Mouse (Mus musculus): ENCODE measurements around the gene Thsd7a. TPM values are rescaled to one million over a fixed set of nuclear protein-coding genes. Genes with fewer than 3 reads are reported as not detected.

The Thsd7a gene
- polyA plus RNA-seq, 1 experiment = 2.4 TPM

- Histone ChIP-seq H3K4me1 (ENCODE audit: control insufficient read depth, insufficient read depth, low read length) (no peaks in the 10 kb centered on the region), H3K9ac (ENCODE audit: low read depth, poor library complexity, severe bottlenecking) (no peak overlapping the region), H3K9me3 (replicated peaks; ENCODE audit: control insufficient read depth, insufficient read depth, low read length, poor library complexity, severe bottlenecking) (no peaks in the 10 kb centered on the region), H3K27ac (ENCODE audit: insufficient read depth, low read length) (no peak overlapping the region), H3K4me3 (ENCODE audit: low read depth, low read length) (no peak overlapping the region), H3K27me3 (ENCODE audit: control insufficient read depth, insufficient read depth, low read length, poor library complexity, severe bottlenecking) (no peaks in the 10 kb centered on the region), H3K36me3 (ENCODE audit: control insufficient read depth, insufficient read depth, low read length, poor library complexity, severe bottlenecking) (no peaks in the 10 kb centered on the region)
- TF ChIP-seq EP300 (IDR thresholded peaks at IDR 0.05; ENCODE audit: insufficient read depth, low read depth, low read length) (no peak), CTCF (IDR thresholded peaks at IDR 0.05; ENCODE audit: low read depth, low read length) (no peak), POLR2A (IDR thresholded peaks at IDR 0.05; ENCODE audit: insufficient read depth, low read length) (no peak)
Measured at GRCm38 (mm10) chr6:12499866-12500265, 249.3 kb downstream of the Thsd7a start.

DNA sequence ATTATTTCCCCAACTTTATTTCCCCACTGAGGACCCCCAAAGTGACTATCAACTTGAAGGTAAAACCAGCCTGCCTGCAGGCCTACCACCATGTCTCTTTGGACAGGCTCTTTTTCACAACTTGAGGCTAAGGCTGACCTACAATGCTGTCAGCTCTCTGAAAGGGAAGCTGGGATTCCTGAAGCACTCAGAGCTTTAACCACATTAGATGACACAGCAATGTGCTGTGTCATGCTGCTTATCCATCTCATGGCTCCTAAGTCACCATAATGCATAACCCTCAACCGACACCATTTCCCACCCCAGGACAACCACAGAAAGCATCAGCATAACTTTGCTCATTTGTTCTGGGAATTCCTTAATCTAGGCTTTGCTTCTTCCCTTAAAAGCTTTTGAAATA, 255.6 kb downstream of the Thsd7a start:
- Histone ChIP-seq H3K4me3 (ENCODE audit: low read depth, low read length) (no peak overlapping the region), H3K4me1 (ENCODE audit: control insufficient read depth, insufficient read depth, low read length) (no peaks in the 10 kb centered on the region), H3K9ac (ENCODE audit: low read depth, poor library complexity, severe bottlenecking) (no peak overlapping the region), H3K27me3 (ENCODE audit: control insufficient read depth, insufficient read depth, low read length, poor library complexity, severe bottlenecking) (no peaks in the 10 kb centered on the region), H3K36me3 (ENCODE audit: control insufficient read depth, insufficient read depth, low read length, poor library complexity, severe bottlenecking) (no peaks in the 10 kb centered on the region), H3K9me3 (replicated peaks; ENCODE audit: control insufficient read depth, insufficient read depth, low read length, poor library complexity, severe bottlenecking) (no peaks in the 10 kb centered on the region), H3K27ac (ENCODE audit: insufficient read depth, low read length) (no peak overlapping the region)
- TF ChIP-seq POLR2A (IDR thresholded peaks at IDR 0.05; ENCODE audit: insufficient read depth, low read length) (no peak), CTCF (IDR thresholded peaks at IDR 0.05; ENCODE audit: low read depth, low read length) (no peak), EP300 (IDR thresholded peaks at IDR 0.05; ENCODE audit: insufficient read depth, low read depth, low read length) (no peak)

GRCm38 (mm10) chr6:12488882-12489281, 260.3 kb downstream of the Thsd7a start:
- Histone ChIP-seq H3K4me1 (ENCODE audit: control insufficient read depth, insufficient read depth, low read length) (no peaks in the 10 kb centered on the region), H3K36me3 (ENCODE audit: control insufficient read depth, insufficient read depth, low read length, poor library complexity, severe bottlenecking) (no peaks in the 10 kb centered on the region), H3K27ac (ENCODE audit: insufficient read depth, low read length) (no peak overlapping the region), H3K9ac (ENCODE audit: low read depth, poor library complexity, severe bottlenecking) (no peak overlapping the region), H3K9me3 (replicated peaks; ENCODE audit: control insufficient read depth, insufficient read depth, low read length, poor library complexity, severe bottlenecking) (no peaks in the 10 kb centered on the region), H3K27me3 (ENCODE audit: control insufficient read depth, insufficient read depth, low read length, poor library complexity, severe bottlenecking) (no peaks in the 10 kb centered on the region), H3K4me3 (ENCODE audit: low read depth, low read length) (no peak overlapping the region)
- no peak for TF ChIP-seq POLR2A (IDR thresholded peaks at IDR 0.05; ENCODE audit: insufficient read depth, low read length)
- TF ChIP-seq EP300 (IDR thresholded peaks at IDR 0.05; ENCODE audit: insufficient read depth, low read depth, low read length) = no peak
- no peak for TF ChIP-seq CTCF (IDR thresholded peaks at IDR 0.05; ENCODE audit: low read depth, low read length)

GRCm38 (mm10) chr6:12481527-12482163, 267.6 kb downstream of the Thsd7a start:
- Histone ChIP-seq H3K27me3 (ENCODE audit: control insufficient read depth, insufficient read depth, low read length, poor library complexity, severe bottlenecking) (no peaks in the 10 kb centered on the region), H3K9me3 (replicated peaks; ENCODE audit: control insufficient read depth, insufficient read depth, low read length, poor library complexity, severe bottlenecking) (no peaks in the 10 kb centered on the region), H3K9ac (ENCODE audit: low read depth, poor library complexity, severe bottlenecking) (no peak overlapping the region), H3K4me3 (ENCODE audit: low read depth, low read length) (no peak overlapping the region), H3K36me3 (ENCODE audit: control insufficient read depth, insufficient read depth, low read length, poor library complexity, severe bottlenecking) (no peaks in the 10 kb centered on the region), H3K27ac (ENCODE audit: insufficient read depth, low read length) (no peak overlapping the region), H3K4me1 (ENCODE audit: control insufficient read depth, insufficient read depth, low read length) (no peaks in the 10 kb centered on the region)
- no peak for TF ChIP-seq CTCF (IDR thresholded peaks at IDR 0.05; ENCODE audit: low read depth, low read length)
- TF ChIP-seq POLR2A (IDR thresholded peaks at IDR 0.05; ENCODE audit: insufficient read depth, low read length) = no peak
- no peak for TF ChIP-seq EP300 (IDR thresholded peaks at IDR 0.05; ENCODE audit: insufficient read depth, low read depth, low read length)

DNA sequence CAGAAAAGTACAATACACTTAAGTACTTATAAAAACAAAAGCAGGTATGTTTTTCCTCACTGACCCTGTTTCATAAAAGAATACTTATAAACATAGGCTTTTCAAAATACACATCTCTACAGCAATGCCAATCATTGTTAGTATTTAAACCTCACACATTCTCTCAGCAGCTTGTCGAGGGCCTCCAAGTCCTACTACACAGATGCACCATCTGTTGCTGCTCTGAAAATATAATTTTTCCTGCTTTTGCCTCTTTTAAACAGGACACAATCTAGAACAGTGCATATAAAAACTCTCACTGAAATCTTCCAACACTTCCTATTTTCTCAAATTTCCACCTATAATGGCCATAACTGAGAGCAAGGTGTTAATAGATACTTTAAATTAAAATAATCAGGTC, 270.9 kb downstream of the Thsd7a start:
- Histone ChIP-seq H3K27ac (ENCODE audit: insufficient read depth, low read length) (no peak overlapping the region), H3K36me3 (ENCODE audit: control insufficient read depth, insufficient read depth, low read length, poor library complexity, severe bottlenecking) (no peaks in the 10 kb centered on the region), H3K27me3 (ENCODE audit: control insufficient read depth, insufficient read depth, low read length, poor library complexity, severe bottlenecking) (no peaks in the 10 kb centered on the region), H3K4me3 (ENCODE audit: low read depth, low read length) (no peak overlapping the region), H3K9me3 (replicated peaks; ENCODE audit: control insufficient read depth, insufficient read depth, low read length, poor library complexity, severe bottlenecking) (no peaks in the 10 kb centered on the region), H3K9ac (ENCODE audit: low read depth, poor library complexity, severe bottlenecking) (no peak overlapping the region), H3K4me1 (ENCODE audit: control insufficient read depth, insufficient read depth, low read length) (no peaks in the 10 kb centered on the region)
- TF ChIP-seq POLR2A (IDR thresholded peaks at IDR 0.05; ENCODE audit: insufficient read depth, low read length) = no peak
- no peak for TF ChIP-seq EP300 (IDR thresholded peaks at IDR 0.05; ENCODE audit: insufficient read depth, low read depth, low read length)
- no peak for TF ChIP-seq CTCF (IDR thresholded peaks at IDR 0.05; ENCODE audit: low read depth, low read length)

DNA sequence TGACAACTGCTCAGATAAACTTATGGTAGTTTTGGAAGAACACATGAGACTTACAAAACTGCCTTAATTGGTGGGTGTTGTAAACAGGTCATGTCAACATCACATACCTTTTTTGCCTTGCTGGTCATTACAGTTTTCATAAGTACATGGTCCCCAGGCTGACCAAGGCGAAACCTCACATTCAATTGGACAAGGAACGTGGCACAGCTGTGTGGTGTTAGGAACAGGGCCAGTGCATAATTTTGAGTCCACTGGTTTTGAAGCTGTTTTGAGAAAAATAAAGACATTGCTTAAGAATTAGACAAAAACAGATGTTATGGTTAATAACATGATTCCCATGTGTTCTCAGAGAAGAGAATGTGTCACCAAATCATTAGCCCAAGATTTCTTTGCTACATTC, 278.3 kb downstream of the Thsd7a start:
- H3K27ac ChIP-seq (ENCODE audit: insufficient read depth, low read length) = no peak overlapping the region
- no peaks in the 10 kb centered on the region for H3K4me1 ChIP-seq (ENCODE audit: control insufficient read depth, insufficient read depth, low read length)
- H3K4me3 ChIP-seq (ENCODE audit: low read depth, low read length) = no peak overlapping the region
- no peak overlapping the region for H3K9ac ChIP-seq (ENCODE audit: low read depth, poor library complexity, severe bottlenecking)
- TF ChIP-seq POLR2A (IDR thresholded peaks at IDR 0.05; ENCODE audit: insufficient read depth, low read length) (no peak), EP300 (IDR thresholded peaks at IDR 0.05; ENCODE audit: insufficient read depth, low read depth, low read length) (no peak), CTCF (IDR thresholded peaks at IDR 0.05; ENCODE audit: low read depth, low read length) (no peak)
- H3K9me3 ChIP-seq (replicated peaks; ENCODE audit: control insufficient read depth, insufficient read depth, low read length, poor library complexity, severe bottlenecking) = no peaks in the 10 kb centered on the region
- no peaks in the 10 kb centered on the region for H3K36me3 ChIP-seq (ENCODE audit: control insufficient read depth, insufficient read depth, low read length, poor library complexity, severe bottlenecking)
- H3K27me3 ChIP-seq (ENCODE audit: control insufficient read depth, insufficient read depth, low read length, poor library complexity, severe bottlenecking) = no peaks in the 10 kb centered on the region

Data from ES-Bruce4 (cell line).